Mouse (Mus musculus) G1E (cell line): ENCODE measurements at regions not wholly inside any gene's neighbourhood (a gene's known extent, or its start where the extent isn't known, plus 50 kb on each side); places are given as distances from the start of the nearest gene placed in this dataset.

Source experiments
- CTCF ChIP-seq: IDR thresholded peaks from 2 replicates; pipeline ENCODE4 v1.5.1; 2012; ENCODE audit warnings: low read depth, low read length, inconsistent platforms, mixed read lengths
- GATA1 ChIP-seq: IDR thresholded peaks from 2 replicates; pipeline ENCODE4 v1.6.1; 2012; ENCODE audit warnings: borderline replicate concordance, low read length, inconsistent platforms, mixed read lengths
- GATA2 ChIP-seq: IDR thresholded peaks from 2 replicates; pipeline ENCODE4 v1.6.1; 2012; ENCODE audit warnings: low read depth, low read length, inconsistent platforms, borderline replicate concordance
- POLR2AphosphoS5 ChIP-seq: IDR thresholded peaks from 2 replicates; pipeline ENCODE4 v1.6.1; 2012; ENCODE audit warnings: low read depth, low read length, inconsistent platforms; ENCODE audit not compliant: insufficient replicate concordance
- TAL1 ChIP-seq: conservative IDR thresholded peaks from 2 replicates; pipeline ENCODE4 v1.6.1; 2012; ENCODE audit warnings: low read depth, low read length, inconsistent platforms, mixed read lengths

DNA sequence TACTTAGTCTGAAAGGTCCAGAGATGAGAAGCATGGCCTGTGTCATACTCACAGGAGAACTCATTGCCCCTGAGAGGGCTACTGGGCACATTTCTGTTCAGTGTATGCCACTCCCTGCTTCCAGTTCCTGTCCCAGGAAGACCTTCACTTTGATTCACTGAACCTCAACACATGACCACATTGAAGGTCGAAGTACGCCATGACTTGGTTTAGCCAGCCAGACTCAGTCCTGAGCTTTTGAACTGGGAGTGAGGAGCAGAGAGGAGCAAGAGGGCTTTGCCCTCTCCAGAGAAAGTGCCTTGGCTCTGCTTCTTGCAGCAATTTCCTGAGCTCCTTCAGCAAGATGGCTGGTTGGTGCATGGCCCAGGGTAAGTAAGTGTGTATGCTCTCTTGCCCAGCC lies 324.1 kb downstream of the Insc start:
- TF ChIP-seq GATA1 (no peak), CTCF (no peak), POLR2AphosphoS5 (no peak), TAL1 (no peak), GATA2 (no peak)
